Mouse (Mus musculus) urinary bladder, postnatal 4 days (tissue): ENCODE measurements at regions not wholly inside any gene's neighbourhood (a gene's known extent, or its start where the extent isn't known, plus 50 kb on each side); places are given as distances from the start of the nearest gene placed in this dataset.

Source experiments
- DNase-seq, 2 experiments: peaks; one replicate each; pipeline ENCODE4 v3.0.0; 2021 to 2022; ENCODE audit warnings: low spot score in 2 of 2

GRCm38 (mm10) chr19:23089081-23089480 lies 51.9 kb upstream of the Klf9 start:
- DNase-seq = no peak

- DNase-seq = no peak
Observed at GRCm38 (mm10) chr19:23089761-23090514, 51.1 kb upstream of the Klf9 start.
